Mouse (Mus musculus): Measurements from ENCODE around the gene 1700029P11Rik.
A peak's percentile ranks its signal among the peaks of the same experiment; 100 is the strongest.

1700029P11Rik gene

DNA sequence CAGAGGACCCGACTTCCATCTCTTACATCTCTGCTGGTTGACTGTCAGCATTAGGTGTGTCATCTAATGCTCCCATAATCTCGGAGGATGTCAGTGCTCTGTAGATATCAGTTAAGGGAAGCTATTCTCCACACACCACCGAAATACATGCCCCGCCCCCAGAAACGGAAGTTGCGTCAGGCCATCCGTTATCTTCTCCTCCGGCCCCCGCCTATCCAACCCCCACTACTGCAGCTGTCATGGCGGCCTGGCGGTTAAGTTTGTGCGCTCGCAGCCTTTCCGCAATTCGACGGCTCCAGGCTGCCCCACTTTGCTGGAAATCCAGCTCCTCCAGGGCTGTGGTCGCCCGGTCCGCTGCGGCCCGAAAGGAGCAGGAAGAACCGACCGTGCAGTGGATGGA is at the start of gene 1700029P11Rik:
1700029P11Rik (plus strand) TSS at position 220 of the 400 bp plus-strand sequence.
- no peak for DNase-seq

- peak; percentile 80 for DNase-seq
These were observed 47.3 kb upstream of the 1700029P11Rik start for GRCm38 (mm10) chr15:81932951-81933470.

- DNase-seq, result no peak
These were observed 46.4 kb upstream of the 1700029P11Rik start for GRCm38 (mm10) chr15:81933986-81934385.

DNA sequence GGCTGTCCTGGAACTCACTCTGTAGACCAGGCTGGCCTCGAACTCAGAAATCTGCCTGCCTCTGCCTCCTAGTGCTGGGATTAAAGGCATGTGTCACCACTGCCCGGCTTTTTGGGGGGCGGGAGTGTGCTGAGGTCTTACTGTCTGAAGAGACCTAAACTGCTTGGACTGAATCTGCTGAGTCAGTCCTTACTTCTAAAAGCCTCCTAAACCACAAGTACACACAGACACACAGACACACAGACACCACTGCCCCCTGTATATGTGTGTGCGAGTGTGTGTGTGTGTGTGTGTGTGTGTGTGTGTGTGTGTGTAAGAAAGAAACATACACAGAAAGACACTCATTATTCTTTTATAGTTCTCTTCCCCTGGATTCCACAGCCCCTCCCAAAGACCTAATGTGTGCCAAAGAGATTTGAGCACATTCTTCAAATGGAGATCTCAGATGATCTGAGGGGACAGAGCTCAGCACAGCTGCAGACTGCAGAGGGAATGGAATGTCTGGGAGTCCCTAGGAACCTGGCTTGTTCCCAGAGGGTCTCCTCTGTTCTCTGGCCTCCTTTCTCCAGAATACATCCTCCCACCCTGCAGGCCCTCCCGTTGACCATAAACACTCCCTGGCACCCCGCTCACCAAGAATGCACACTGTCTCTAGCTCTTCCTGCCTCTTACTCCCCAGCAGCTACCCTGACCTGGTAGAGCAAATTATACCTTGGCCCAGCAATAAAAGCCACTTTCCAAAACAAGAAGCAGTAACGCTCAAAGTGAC is 44.3 kb upstream of the 1700029P11Rik start:
- no peak for DNase-seq

- DNase-seq, result peak; percentile 80
These were observed 43.7 kb upstream of the 1700029P11Rik start, which contains the start of gene Csdc2 for GRCm38 (mm10) chr15:81936679-81937078. Csdc2 (plus strand) TSS chr15:81936759.

DNA sequence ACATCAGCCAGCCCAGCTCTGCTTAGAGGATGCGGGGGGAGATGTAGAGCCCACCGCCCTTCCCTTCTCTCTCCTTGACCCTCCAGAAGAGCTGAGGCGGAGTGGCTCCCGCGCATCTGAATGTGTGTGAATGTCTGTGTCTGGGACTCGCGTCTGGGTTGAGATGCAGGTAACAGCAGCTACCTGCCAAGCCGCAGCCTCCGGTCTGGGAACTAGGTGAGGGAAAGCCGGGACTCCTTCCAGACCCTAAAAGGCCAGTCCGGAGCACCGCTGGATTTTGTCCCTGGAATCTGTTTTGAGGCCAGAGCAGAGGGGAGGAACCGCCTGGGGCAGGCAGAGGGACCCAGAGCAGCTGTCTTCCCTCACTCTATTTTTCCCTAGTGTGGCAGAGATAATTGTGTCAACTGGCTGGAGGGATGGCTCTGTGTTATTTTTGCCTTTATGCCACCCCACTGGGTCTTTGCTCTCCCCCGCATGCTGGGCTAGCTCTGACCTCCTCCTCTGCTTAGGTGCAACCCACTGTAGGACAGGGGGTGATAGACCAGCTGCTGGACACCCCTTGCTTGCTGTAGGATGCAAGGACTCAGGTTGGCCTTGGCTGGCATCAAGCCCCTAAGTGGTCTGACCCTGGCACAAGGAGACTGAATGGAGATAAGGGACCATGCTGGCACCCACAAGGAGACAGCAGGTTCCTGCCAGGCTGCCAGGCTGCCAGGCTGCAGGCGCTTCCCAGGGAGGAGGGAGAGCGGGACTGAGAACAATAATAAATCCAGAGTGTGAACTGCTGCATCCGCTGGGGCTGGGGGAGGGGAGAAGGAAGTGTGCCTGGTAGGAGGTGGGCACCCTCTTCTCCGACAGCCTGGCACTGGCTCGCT is 43.0 kb upstream of the 1700029P11Rik start:
- peak; percentile 62 for DNase-seq

DNA sequence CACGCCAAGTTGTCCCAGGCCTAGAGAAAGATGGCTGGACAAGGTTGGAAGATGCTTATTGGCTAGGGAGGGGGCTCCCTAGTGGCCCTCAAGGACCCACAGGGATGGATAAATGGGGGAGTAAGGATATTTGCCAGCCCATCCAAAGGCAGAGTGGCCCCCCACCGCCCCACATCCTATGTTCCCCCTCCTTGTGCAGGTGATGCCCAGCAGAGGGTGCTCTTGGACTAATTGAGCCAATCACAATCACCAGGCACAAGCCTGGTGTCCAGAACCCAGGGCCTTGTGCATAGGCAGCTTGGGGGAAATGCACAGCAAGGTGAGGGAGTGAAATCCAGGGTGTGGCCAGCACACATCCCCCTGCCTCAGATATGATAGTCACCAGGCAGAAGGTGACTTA is 42.1 kb upstream of the 1700029P11Rik start:
- peak; percentile 68 for DNase-seq

DNA sequence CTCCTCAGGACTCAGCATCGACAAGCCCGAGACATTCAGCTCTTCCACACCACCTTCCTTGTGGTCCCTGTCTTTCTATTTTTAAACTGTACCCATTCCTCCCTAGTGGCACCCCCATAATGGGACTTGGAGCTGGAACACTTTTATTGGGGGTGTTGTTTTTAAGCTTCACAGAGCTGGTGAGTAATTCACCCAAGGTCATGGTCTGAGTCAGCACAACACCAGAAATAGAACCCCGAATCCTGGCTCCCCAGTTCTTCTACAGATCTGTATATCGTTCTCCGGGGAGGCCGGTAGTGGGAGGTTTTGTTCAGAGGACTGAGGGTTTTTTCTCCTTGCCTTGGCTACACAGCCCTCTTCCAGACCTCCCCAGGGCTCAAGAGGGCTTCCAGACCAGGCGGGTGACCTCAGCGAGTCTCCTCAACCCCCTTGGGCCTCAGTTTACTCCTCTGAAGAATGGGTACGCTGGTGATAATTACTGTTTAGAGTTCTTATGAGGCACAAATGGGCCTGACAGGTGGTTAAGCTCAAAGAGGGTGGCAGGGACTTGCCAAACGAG is 41.1 kb upstream of the 1700029P11Rik start:
- DNase-seq, result no peak

DNA sequence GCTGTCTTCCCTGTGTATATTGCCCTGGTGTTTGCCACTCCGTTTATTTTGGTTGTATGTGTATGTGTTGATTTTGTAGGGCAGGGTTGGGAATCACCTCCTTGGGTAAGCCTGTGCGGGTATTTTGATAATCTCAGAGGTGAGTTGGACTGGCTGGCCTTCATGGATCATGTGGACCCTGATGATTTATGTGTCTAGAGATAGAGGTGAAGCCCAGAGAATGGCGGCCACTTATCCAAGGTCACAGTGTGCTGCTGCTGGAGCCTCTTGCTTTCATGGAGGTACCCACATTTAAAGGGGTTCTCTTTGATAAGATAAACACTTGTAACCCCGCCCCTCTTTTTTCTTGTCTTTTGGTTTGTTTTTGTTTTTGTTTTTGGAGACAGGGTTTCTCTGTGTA is 40.6 kb upstream of the 1700029P11Rik start:
- no peak for DNase-seq

- DNase-seq, result no peak
These were observed 40.1 kb upstream of the 1700029P11Rik start for GRCm38 (mm10) chr15:81940219-81940618.

GRCm38 (mm10) chr15:81941010-81941409 is 39.3 kb upstream of the 1700029P11Rik start:
- DNase-seq, result no peak

DNA sequence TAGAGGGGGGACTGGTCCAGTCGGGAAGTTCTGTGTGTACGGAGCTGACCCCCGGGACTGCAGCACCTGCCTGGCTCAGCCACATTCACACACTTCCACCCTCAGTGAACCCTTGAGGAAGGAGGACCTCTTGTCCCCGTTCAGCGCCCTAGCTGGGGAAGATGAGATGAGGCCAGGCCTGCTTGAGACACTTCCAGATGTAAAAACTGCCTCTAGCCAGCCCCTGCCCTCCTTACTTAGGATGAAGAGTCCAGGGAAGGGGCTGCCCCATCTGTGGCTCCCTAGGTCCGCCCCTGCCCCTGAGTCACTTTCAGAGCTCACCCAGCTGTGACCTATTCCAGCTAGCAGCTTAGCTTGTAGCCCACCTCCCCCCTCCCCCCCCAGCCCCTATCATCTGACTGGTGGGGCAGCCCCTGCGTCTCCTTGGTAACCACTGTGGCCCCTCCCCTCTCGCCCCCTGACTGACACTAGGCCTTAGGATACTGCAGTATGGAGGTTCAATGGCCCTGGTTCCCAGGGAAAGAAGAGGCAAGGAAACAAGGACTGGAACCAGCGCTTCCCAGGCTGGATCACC is 37.1 kb upstream of the 1700029P11Rik start:
- no peak for DNase-seq

- no peak for DNase-seq
These were observed 31.3 kb upstream of the 1700029P11Rik start for GRCm38 (mm10) chr15:81949076-81949475.

DNA sequence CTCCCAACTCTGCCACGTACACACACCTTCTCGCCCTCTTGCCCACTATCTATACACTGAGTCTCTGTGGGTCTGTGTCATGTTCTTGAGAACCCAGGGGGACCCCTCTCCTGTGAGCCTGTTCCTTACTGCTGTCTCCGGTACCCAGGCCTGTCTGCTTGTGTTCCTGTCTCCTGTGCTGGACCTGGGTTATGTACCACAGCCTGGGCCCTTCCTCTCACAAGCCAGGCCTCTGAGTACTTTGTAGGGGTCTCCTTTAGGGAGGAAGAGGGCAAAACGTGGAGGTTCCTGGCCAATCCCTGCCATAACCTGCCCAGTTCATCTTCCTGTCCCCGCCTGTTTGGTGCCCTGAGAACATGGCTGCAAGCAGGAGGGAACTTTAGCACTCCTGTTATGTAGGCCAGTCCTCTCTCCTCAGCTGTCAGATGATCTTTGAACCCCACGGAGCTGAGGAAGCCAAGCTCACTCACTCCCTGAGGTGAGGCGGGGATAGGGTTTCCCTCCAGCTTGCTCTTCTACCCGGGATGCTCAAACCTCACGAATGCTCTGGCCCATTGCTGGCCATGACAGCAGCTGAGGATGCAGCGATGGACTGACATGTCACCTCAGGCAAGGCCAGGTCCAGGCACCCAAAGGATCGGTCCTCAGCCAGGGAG is 30.7 kb upstream of the 1700029P11Rik start:
- DNase-seq, result no peak

- no peak for DNase-seq
These were observed 29.6 kb upstream of the 1700029P11Rik start for GRCm38 (mm10) chr15:81950716-81951115.

GRCm38 (mm10) chr15:81951159-81951558 is 29.2 kb upstream of the 1700029P11Rik start:
- no peak for DNase-seq

GRCm38 (mm10) chr15:81952310-81952709 is 28.0 kb upstream of the 1700029P11Rik start:
- no peak for DNase-seq

- peak; percentile 8 for DNase-seq
These were observed 26.2 kb upstream of the 1700029P11Rik start for GRCm38 (mm10) chr15:81954151-81954583.

GRCm38 (mm10) chr15:81954716-81955115 is 25.6 kb upstream of the 1700029P11Rik start:
- peak; percentile 6 for DNase-seq

DNA sequence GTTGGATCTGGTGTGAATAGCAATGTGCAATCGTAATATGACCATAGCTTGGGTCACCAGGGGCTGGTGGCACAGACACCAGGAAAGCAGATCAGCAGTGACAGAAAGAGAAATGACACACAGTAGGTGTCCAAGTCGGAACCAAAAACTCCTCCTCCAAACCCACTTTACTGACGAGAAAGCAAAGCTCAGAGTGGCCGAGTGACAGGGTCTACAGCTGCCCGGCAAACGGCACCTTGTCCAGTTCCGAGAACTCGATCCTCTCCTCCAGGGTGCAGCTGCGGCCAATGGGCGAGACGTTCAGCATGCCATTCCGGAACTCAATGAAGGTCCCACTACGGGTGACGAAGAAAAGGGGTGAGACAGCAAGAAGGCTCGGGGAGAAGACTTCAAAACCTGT is 24.9 kb upstream of the 1700029P11Rik start:
- peak; percentile 4 for DNase-seq

DNA sequence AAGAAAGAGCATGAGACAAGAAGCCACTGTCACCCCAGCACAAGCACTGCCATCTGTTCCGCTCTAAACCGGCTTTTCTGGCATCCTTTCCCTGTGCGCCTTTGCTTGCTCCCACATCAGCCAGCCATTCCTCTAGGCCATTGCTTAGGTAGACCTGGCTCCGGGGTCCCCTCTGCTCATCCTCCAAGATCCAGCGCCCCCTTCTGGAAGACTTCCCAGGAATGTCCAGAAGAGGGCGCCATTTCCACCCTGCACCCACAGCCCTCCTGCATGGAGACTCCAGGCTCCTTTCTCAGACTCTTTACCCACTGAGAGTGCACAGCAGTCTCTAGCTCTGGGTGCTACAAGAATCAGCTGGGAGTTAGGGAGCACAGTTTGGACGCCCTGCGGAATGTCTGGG is 23.9 kb upstream of the 1700029P11Rik start:
- DNase-seq, result peak; percentile 61

GRCm38 (mm10) chr15:81957598-81957997 is 22.7 kb upstream of the 1700029P11Rik start:
- DNase-seq, result no peak

All from kidney, postnatal 10 days (tissue).